Mouse (Mus musculus) forebrain, embryonic 10.5 days (tissue): Measurements from ENCODE around the gene Lpp. TPM values are rescaled to one million over a fixed set of nuclear protein-coding genes. Genes with fewer than 3 reads are reported as not detected.

Source experiments
- DNase-seq: peaks from one replicate; pipeline ENCODE4 v3.0.0-alpha.2; 2017; ENCODE audit warnings: low spot score; ENCODE audit errors: extremely low spot score
- H3K27ac ChIP-seq: fragments of 300-500 bp; sonication (generic); 2 replicates; pipeline ENCODE4 v1.5.1; 2016; ENCODE audit warnings: mild to moderate bottlenecking
- H3K27me3 ChIP-seq: fragments of 300-500 bp; sonication (generic); 2 replicates; pipeline ENCODE4 v1.6.1; 2016; ENCODE audit warnings: mild to moderate bottlenecking; ENCODE audit not compliant: poor library complexity, severe bottlenecking
- H3K36me3 ChIP-seq: fragments of 300-500 bp; sonication (generic); replicated peaks from 2 replicates; pipeline ENCODE4 v1.6.1; 2016; ENCODE audit warnings: mild to moderate bottlenecking, moderate library complexity
- H3K4me1 ChIP-seq: fragments of 300-500 bp; sonication (generic); 2 replicates; pipeline ENCODE4 v1.6.1; 2016
- H3K4me3 ChIP-seq: fragments of 300-500 bp; sonication (generic); 2 replicates; pipeline ENCODE4 v1.5.1; 2016; ENCODE audit warnings: mild to moderate bottlenecking, moderate library complexity
- H3K9me3 ChIP-seq: fragments of 300-500 bp; sonication (generic); 2 replicates; pipeline ENCODE4 v1.6.1; 2016; ENCODE audit warnings: mild to moderate bottlenecking, moderate library complexity
- WGBS: fragments of 180-500 bp; shearing (Covaris S2); methylation state at CpG from one replicate; pipeline ENCODE4 v1.1.7; 2016; 5-methylcytosine and 5-hydroxymethylcytosine counted together
- polyA plus RNA-seq: library from polyadenylated mRNA; unstranded; fragments of >200 nt; fragmentation: Nextera tagmentation; extraction: Ambion mirVana; gene quantifications from 2 replicates; pipeline ENCODE4 v1.2.1, GENCODE M21; 2016

Gene Lpp
- polyA plus RNA-seq, 1 experiment from 2014 or later = 27.3 TPM

GRCm38 (mm10) chr16:24809811-24810210 lies 416.5 kb downstream of the Lpp start:
- no peaks in the 10 kb centered on the region for H3K36me3 ChIP-seq
- 93% methylated on average over 6 of the region's 6 CpGs for WGBS

DNA sequence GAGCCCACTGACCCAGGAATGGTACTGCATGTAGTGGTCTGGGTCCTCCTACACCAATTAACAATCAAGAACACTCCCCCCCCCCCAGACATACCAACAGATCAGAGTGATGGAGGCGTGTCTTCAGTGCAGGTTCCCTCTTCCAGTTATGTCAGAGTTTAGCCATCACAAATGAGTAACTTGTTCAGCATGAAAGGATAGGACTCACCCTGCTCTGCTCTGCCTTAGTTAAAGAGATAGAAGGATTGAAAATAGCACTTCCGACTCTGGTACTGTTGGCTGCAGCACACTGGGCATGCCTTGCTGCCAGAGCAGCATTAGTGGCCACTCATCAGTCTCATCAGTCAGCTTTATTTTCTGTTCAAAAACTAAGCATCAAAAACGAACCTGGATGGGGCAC lies 423.3 kb downstream of the Lpp start:
- Histone ChIP-seq H3K36me3 (no peaks in the 10 kb centered on the region), H3K27ac (no peak overlapping the region), H3K4me1 (0 out of 2 replicates have a peak, but pooled peaks cover under 1% of the 10 kb centered on the region), H3K9me3 (no peaks in the 10 kb centered on the region), H3K27me3 (no peaks in the 10 kb centered on the region), H3K4me3 (no peak overlapping the region)
- WGBS = 84% methylated on average over 3 of the region's 3 CpGs
- DNase-seq = no peak

More at GRCm38 (mm10) chr16:24809811-24810210, 416.5 kb downstream of the Lpp start:
- H3K27me3 ChIP-seq = no peaks in the 10 kb centered on the region
- peaks cover 6% of the 10 kb centered on the region; the same call in 1 of the 2 replicates for H3K4me1 ChIP-seq
- no peaks in the 10 kb centered on the region for H3K9me3 ChIP-seq
- H3K27ac ChIP-seq = no peak overlapping the region
- H3K4me3 ChIP-seq = no peak overlapping the region
- DNase-seq = no peak

DNA sequence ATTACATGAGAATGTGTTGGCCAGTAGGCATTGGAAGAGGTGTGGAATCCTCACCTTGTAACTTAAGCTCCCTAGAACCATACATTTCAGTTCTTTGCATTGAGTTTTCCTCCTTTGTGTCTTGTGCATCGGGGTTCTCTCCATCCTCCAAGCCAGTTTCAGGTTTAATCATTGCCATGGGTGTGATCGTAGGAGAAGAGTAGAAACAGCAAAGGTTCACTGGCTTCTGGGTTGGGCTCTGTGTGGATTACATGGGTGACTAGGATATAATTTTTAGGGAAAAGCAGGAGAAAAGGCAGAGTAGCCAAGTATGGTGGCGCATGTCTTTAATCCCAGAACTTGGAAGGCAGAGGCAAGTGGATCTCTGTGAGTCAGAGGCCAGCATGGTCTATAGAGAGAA lies 424.1 kb downstream of the Lpp start:
- DNase-seq = no peak
- Histone ChIP-seq H3K27me3 (no peaks in the 10 kb centered on the region), H3K9me3 (no peaks in the 10 kb centered on the region; the same call in 1 of the 2 replicates), H3K4me3 (no peak overlapping the region), H3K4me1 (no peaks in the 10 kb centered on the region), H3K36me3 (no peaks in the 10 kb centered on the region), H3K27ac (no peak overlapping the region)
- 93% methylated on average over 3 of the region's 3 CpGs for WGBS

- DNase-seq = no peak
- H3K27me3 ChIP-seq = no peaks in the 10 kb centered on the region
- WGBS = 69% methylated on average over 4 of the region's 4 CpGs
- H3K27ac ChIP-seq = no peak overlapping the region
- no peaks in the 10 kb centered on the region; the same call in 1 of the 2 replicates for H3K9me3 ChIP-seq
- no peaks in the 10 kb centered on the region for H3K36me3 ChIP-seq
- no peaks in the 10 kb centered on the region for H3K4me1 ChIP-seq
- no peak overlapping the region for H3K4me3 ChIP-seq
Observed at GRCm38 (mm10) chr16:24819127-24819526, 425.8 kb downstream of the Lpp start.

DNA sequence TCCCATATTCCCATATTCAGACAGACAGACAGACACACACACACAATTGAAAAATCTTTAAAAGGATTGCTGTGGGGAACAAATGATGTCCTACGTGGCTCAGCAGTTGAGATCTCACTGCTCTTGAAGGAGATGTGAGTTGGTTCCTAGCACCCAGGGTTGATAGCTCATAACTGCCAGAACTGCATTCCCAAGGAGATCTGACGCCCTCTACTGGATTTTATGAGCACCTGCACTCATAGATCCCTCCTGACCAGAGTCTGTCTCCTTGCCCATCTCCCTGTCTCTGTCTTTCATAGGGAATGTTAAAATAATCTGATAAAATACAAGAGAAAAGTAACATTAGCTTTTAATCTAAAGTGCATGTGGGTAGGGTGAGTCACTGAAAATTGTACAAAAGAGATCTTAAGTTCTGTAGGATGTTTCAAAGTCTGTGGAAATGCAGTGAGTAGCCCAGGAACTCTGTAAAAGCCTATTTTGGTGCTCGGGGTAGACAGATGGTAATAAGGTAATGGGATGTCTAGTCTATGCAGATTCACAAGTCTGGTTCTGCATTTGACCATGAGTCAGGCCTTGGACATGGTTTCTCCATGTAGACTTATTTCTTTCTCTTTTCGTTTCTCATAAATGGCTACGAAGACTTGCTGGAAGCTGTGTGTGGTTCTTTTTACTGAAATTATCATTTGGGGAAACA lies 429.0 kb downstream of the Lpp start:
- H3K4me3 ChIP-seq = no peak overlapping the region
- H3K4me1 ChIP-seq = no peaks in the 10 kb centered on the region
- no peaks in the 10 kb centered on the region for H3K27me3 ChIP-seq
- H3K36me3 ChIP-seq = no peaks in the 10 kb centered on the region
- no peak for DNase-seq
- no peaks in the 10 kb centered on the region; the same call in 1 of the 2 replicates for H3K9me3 ChIP-seq
- no peak overlapping the region for H3K27ac ChIP-seq
- 87% methylated on average over 5 of the region's 5 CpGs for WGBS

DNA sequence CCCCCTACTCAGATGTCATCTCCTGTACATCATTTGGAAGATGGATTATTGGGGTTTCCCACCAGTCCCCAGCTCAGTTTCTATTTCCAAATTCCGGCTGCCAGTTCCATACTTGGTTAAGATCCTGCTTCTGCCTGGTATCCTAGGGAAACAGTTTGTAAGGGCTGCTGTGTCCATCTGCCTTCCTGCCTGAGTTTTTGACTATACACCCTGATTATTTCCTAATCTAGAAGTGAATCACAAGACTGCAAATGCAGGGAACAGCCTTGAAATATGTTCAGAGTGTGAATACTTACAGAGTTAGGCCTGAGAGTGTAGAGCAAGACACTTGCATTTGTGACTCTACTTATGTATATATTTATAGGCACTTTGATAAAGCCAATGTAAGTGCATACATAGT lies 429.6 kb downstream of the Lpp start:
- 95% methylated on average over 1 of the region's 1 CpGs for WGBS

GRCm38 (mm10) chr16:24826390-24826789 lies 433.1 kb downstream of the Lpp start:
- Histone ChIP-seq H3K36me3 (no peaks in the 10 kb centered on the region), H3K4me1 (peaks cover 4% of the 10 kb centered on the region; the same call in 1 of the 2 replicates), H3K27ac (no peak overlapping the region), H3K4me3 (no peak overlapping the region), H3K9me3 (no peaks in the 10 kb centered on the region; the same call in 1 of the 2 replicates), H3K27me3 (no peaks in the 10 kb centered on the region)
- no peak for DNase-seq
- 93% methylated on average over 4 of the region's 4 CpGs for WGBS

More for the DNA sequence above, 429.6 kb downstream of the Lpp start:
- DNase-seq = no peak
- no peaks in the 10 kb centered on the region; the same call in 1 of the 2 replicates for H3K9me3 ChIP-seq
- H3K27me3 ChIP-seq = no peaks in the 10 kb centered on the region
- H3K4me1 ChIP-seq = no peaks in the 10 kb centered on the region
- no peak overlapping the region for H3K4me3 ChIP-seq
- H3K27ac ChIP-seq = no peak overlapping the region
- no peaks in the 10 kb centered on the region for H3K36me3 ChIP-seq

DNA sequence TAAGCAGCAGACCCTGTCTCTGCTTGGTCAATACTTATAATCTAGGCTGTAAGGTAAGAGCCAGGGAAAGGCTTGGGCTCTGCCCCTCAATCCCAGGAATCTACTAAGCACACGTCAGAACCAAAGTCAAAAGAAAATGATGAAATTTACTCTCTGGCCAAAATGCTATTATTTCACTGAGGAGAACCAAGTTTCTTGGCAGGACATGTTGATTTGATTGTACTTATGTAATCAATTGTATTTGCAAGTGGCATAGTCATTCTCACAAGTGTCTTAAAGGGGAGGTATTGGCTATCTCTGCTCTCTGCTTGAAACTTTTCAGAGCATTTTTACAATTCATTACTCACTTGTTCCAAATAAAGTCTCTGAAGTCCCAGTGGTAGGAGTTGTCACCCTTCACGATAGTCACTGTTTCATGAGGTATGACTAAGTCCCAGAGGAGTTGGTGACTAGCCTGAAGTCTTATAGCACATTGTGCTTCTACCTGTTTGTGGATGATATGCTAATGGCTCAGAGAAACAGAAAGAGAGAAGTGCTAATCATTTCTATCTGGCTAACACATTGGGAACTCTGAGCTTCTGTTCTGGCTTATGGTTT lies 435.0 kb downstream of the Lpp start:
- H3K4me1 ChIP-seq = peaks cover 4% of the 10 kb centered on the region; the same call in 1 of the 2 replicates
- no peak overlapping the region for H3K27ac ChIP-seq
- H3K27me3 ChIP-seq = no peaks in the 10 kb centered on the region
- no peaks in the 10 kb centered on the region for H3K9me3 ChIP-seq
- DNase-seq = no peak
- 87% methylated on average over 2 of the region's 2 CpGs for WGBS
- H3K36me3 ChIP-seq = no peaks in the 10 kb centered on the region
- H3K4me3 ChIP-seq = no peak overlapping the region

DNA sequence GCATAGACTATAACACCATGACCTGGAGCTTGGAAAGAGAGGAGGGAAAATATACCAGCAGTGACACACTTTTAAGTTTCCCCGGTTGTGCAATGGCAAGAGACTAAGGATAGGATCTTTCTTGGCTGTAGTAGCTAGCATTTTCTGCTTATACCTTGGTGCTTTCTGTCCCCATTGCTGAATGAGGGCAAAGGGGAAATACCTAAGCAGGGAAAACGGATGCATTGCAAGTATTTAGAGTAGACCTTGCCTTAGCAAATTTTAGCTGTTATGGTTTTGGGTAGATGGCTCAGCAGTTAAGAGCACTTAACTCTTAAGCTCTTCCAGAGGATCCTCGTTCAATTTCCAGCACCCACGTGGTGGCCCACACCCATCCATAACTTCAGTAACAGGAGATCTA lies 436.6 kb downstream of the Lpp start:
- 86% methylated on average over 4 of the region's 4 CpGs for WGBS
- H3K27me3 ChIP-seq = no peaks in the 10 kb centered on the region
- H3K36me3 ChIP-seq = no peaks in the 10 kb centered on the region
- no peaks in the 10 kb centered on the region for H3K9me3 ChIP-seq
- no peak overlapping the region for H3K4me3 ChIP-seq
- no peak for DNase-seq
- no peak overlapping the region for H3K27ac ChIP-seq
- H3K4me1 ChIP-seq = peaks cover 4% of the 10 kb centered on the region; the same call in 1 of the 2 replicates

DNA sequence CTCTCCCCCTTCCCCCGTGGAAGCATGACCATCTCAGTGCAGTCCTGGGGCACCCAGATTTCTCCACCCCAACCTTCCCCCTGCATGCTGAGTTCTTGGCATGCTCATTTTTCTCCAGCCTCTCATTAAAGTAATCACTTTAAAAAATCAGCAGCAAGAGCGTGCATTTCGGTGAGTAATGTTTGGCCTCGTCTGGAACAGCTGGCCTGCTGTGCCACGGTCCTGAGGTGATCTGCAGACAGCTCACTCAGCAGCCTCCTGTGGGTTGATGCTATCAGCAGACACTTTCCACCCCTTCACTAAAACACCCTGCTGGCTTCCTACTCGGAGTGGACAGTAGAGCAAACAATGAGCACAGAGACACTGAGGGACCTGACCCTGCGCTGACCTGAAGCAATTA lies 437.6 kb downstream of the Lpp start:
- no peaks in the 10 kb centered on the region for H3K9me3 ChIP-seq
- H3K27me3 ChIP-seq = no peaks in the 10 kb centered on the region
- H3K4me3 ChIP-seq = no peak overlapping the region
- H3K36me3 ChIP-seq = no peaks in the 10 kb centered on the region
- WGBS = 70% methylated on average over 7 of the region's 7 CpGs
- DNase-seq = no peak
- H3K27ac ChIP-seq = no peak overlapping the region
- peaks cover 4% of the 10 kb centered on the region; the same call in 1 of the 2 replicates for H3K4me1 ChIP-seq

GRCm38 (mm10) chr16:24833221-24833620 lies 439.9 kb downstream of the Lpp start:
- H3K9me3 ChIP-seq = no peaks in the 10 kb centered on the region
- H3K36me3 ChIP-seq = no peaks in the 10 kb centered on the region
- WGBS = 90% methylated on average over 8 of the region's 8 CpGs
- DNase-seq = no peak
- no peak overlapping the region for H3K27ac ChIP-seq
- H3K4me1 ChIP-seq = peaks cover 4% of the 10 kb centered on the region; the same call in 1 of the 2 replicates
- H3K27me3 ChIP-seq = no peaks in the 10 kb centered on the region
- no peak overlapping the region for H3K4me3 ChIP-seq

DNA sequence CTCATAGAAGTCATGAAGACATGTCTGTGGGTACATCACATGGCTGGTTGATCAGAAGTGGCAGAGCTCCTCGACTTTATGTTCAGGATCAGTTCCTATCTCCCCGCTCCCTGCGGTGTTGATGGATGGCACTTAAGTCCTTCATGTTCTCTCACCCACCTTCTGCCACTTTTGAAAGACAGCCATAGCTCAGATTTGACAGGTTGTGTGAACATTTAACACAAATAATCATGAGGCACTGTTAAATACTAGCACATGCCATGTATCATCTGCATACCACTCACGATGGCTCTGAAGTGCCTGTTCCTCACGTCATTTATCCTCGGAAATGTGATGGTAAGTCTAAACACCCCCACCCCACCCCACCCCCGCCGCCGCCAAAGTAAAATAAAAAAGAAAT lies 441.2 kb downstream of the Lpp start:
- Histone ChIP-seq H3K4me3 (no peak overlapping the region), H3K27ac (no peak overlapping the region), H3K4me1 (peaks cover 4% of the 10 kb centered on the region; the same call in 1 of the 2 replicates), H3K36me3 (no peaks in the 10 kb centered on the region), H3K9me3 (no peaks in the 10 kb centered on the region), H3K27me3 (no peaks in the 10 kb centered on the region)
- WGBS = 89% methylated on average over 9 of the region's 9 CpGs
- DNase-seq = no peak

DNA sequence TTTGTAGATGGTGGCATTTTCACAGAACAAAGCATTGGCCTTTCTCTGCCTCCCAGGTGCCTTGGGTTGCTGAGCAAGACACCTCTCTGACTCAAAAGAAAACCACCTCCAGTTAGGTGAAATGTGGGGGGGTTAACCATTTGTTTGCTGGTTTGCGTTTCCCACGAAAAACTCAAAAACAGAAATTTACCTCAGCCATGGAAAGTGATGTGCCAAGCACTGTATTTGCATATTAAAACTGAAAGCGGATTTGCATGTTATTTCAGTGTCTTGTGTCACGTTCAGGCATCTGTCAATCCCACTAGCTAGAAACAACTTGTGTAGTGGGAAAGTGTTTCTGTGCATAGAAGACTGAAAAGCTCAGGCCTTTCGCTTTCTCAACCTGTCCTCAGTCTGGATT lies 443.2 kb downstream of the Lpp start:
- Histone ChIP-seq H3K4me1 (no peaks in the 10 kb centered on the region), H3K4me3 (no peak overlapping the region), H3K27me3 (no peaks in the 10 kb centered on the region), H3K36me3 (no peaks in the 10 kb centered on the region), H3K9me3 (no peaks in the 10 kb centered on the region), H3K27ac (no peak overlapping the region)
- WGBS = 83% methylated on average over 5 of the region's 5 CpGs
- no peak for DNase-seq
